Mouse (Mus musculus): ENCODE data around the gene Hnrnph3. TPM values are rescaled to one million over a fixed set of nuclear protein-coding genes. Genes with fewer than 3 reads are reported as not detected.
A peak's percentile ranks its signal among the peaks of the same experiment; 100 is the strongest.
"Not testable (repeated sequence)": the region's sequence is repeated elsewhere in the genome, so short reads cannot be mapped to it uniquely, and the experiment has no call there.

Hnrnph3 gene
- total RNA-seq (2021), result 10 to 100 TPM; 21.6 to 25.4 TPM
- long read RNA-seq, experiment 1, transcript Hnrnph3-202 (10 exons, 2,168 nt), result major isoform, 5 of 19 reads
- long read RNA-seq, experiment 1, partial matches to known transcripts, result 2 of 19 reads
- long read RNA-seq, experiment 1, other reads (novel, unspliced or antisense), result 7 of 19 reads
- long read RNA-seq, experiment 2, transcript Hnrnph3-202 (10 exons, 2,168 nt), result major isoform, 7 of 30 reads
- long read RNA-seq, experiment 2, partial matches to known transcripts, result 4 of 30 reads
- long read RNA-seq, experiment 2, other reads (novel, unspliced or antisense), result 13 of 30 reads

GRCm38 (mm10) chr10:63023749-63024579, at the start of gene Hnrnph3, which contains the start of gene Pbld2:
Gene Hnrnph3 (minus strand): TSS chr10:63024217.
Gene Pbld2 (plus strand): TSS chr10:63024315.
- no peak for TF ChIP-seq CTCF (IDR thresholded peaks at IDR 0.05)
- intact Hi-C loops (cut with DNase I), result loop anchor here (2.0 to 10.0 kb wide), 6 partner anchors 41 to 537 kb away; partner anchors contain the start of genes Ccar1, Herc4, Rufy2 and Vps26a
- Histone ChIP-seq H3K4me3 (peak within 1 kb of the TSS; percentile 74), H3K27ac (peak within 1 kb of the TSS; percentile 100)
- DNase-seq, result peak; percentile 99

DNA sequence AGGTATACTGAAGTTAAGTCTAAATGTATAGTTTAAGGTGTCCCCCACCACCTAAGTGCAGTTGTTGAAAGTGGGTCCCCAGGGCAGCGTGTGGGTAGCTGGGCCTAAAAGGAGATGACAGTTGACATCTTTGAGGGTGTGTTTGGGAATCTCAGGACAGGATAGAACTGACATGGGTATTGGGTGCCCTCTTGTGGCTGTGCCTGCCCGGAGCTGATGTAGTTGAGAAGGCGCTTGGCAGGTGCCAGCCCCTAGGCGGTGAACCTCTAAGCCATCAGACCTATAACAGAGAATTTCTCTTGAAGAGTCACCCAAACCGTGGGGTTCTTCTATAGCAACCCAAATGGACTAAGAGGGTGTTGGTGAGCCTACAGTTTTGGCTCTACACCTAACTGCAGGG, 42.0 kb upstream of the Hnrnph3 start:
- no peak overlapping the region for H3K27ac ChIP-seq
- intact Hi-C loops (cut with DNase I), result loop anchor here (2.0 kb wide), 1 partner anchor 41 kb away; the partner anchor contains the start of genes Hnrnph3 and Pbld2
- H3K4me3 ChIP-seq, result no peak overlapping the region
- peak; percentile 87 for DNase-seq
- peak; percentile 94; the same call in 1 of the 2 replicates for TF ChIP-seq CTCF (IDR thresholded peaks at IDR 0.05)

DNA sequence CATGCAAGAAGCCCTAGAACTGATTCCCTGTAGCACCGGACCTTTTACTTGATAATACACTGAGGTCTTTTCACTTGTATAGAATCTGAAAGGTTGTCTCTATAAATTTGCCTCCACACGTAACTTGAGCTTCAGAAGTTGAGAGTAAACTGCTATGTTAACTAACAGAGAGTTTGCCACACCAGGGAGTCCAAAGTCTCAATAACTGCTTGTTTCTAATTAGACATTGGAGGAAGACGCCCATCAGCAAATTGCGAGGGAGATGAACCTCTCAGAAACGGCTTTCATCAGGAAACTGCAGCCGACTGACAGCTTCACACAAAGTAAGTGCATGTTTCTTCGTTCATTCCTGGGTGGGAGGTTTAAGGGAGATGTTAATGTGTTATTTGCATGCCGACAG, 41.5 kb upstream of the Hnrnph3 start:
- intact Hi-C loops (cut with DNase I), result loop anchor here (2.0 kb wide), 1 partner anchor 41 kb away; the partner anchor contains the start of genes Hnrnph3 and Pbld2
- no peak overlapping the region for H3K27ac ChIP-seq
- TF ChIP-seq CTCF (IDR thresholded peaks at IDR 0.05), result no peak
- no peak overlapping the region for H3K4me3 ChIP-seq
- DNase-seq, result no peak

GRCm38 (mm10) chr10:63064516-63064915, 40.5 kb upstream of the Hnrnph3 start:
- no peak for TF ChIP-seq CTCF (IDR thresholded peaks at IDR 0.05)
- no peak overlapping the region for H3K27ac ChIP-seq
- H3K4me3 ChIP-seq, result no peak overlapping the region
- DNase-seq, result no peak
- intact Hi-C loops (cut with DNase I), result loop anchor here (2.0 kb wide), 1 partner anchor 40 kb away; the partner anchor contains the start of genes Hnrnph3 and Pbld2

DNA sequence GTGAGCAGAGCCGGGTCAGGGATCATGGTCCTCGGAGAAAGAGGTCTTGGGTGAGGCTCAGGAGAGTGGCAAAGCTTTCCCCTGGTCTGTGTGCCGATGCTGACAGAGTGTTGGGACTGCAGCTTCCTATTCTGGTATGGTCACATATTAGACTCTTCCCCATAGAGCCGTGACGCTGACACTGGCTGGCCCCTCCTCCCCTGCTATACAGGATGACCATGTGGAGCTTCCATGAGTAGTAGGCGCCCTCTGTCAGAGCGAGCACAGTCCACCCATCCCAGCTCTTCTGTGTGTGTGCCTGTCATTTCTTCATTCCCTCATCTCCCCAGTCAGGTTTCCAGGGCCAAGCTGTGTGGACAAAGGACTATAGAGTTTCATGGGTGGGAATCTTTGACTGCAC, 39.3 kb upstream of the Hnrnph3 start:
- no peak for DNase-seq
- no peak for TF ChIP-seq CTCF (IDR thresholded peaks at IDR 0.05)
- intact Hi-C loops (cut with DNase I), result no loop called here

DNA sequence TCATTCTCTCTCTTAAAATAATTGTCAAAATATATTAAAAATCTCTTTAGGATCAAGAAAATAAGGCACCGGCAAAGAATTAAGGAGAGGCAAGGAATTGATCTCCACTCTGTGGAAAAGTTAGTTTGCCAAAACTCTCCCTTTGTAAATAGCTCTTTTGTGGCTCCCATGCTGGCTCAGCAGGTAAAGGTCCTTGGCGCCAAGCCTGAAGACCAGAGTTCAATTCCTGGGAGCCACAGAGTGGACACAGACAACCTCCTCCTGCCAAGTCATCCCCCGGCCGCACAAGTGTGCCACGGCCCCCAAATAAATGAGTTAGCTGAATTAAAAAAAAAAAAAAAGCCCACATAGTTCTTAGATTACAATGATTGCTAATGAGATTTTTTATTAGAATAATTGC, 38.7 kb upstream of the Hnrnph3 start:
- intact Hi-C loops (cut with DNase I), result no loop called here

More for the DNA sequence above, 39.3 kb upstream of the Hnrnph3 start:
- Histone ChIP-seq H3K27ac (no peak overlapping the region), H3K4me3 (no peak overlapping the region)

GRCm38 (mm10) chr10:63061266-63061665, 37.2 kb upstream of the Hnrnph3 start:
- intact Hi-C loops (cut with DNase I), result no loop called here

More for the DNA sequence above, 38.7 kb upstream of the Hnrnph3 start:
- no peak for TF ChIP-seq CTCF (IDR thresholded peaks at IDR 0.05)
- H3K4me3 ChIP-seq, result no peak overlapping the region
- DNase-seq, result no peak
- no peak overlapping the region for H3K27ac ChIP-seq

DNA sequence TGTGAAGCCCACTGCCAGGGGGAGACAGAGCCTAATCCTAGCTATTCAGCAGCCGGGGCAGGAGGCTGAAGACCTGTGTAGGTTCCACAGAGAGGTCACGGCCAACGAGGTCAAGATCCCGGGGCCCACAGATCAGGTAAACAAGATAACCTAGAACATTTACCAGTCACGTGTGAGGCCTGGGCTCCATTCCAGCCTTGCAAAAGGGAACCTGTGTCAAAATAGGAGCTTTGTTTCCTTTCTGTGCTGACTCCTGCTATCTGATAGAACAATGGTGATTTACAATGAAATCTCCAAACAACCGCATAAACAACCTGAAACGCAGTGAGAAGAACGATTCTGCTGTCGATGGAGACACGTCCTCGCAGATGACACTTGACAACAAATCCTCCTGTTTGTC, 36.4 kb upstream of the Hnrnph3 start:
- intact Hi-C loops (cut with DNase I), result no loop called here

More at GRCm38 (mm10) chr10:63061266-63061665, 37.2 kb upstream of the Hnrnph3 start:
- H3K27ac ChIP-seq, result no peak overlapping the region
- no peak for DNase-seq
- no peak for TF ChIP-seq CTCF (IDR thresholded peaks at IDR 0.05)
- no peak overlapping the region for H3K4me3 ChIP-seq

DNA sequence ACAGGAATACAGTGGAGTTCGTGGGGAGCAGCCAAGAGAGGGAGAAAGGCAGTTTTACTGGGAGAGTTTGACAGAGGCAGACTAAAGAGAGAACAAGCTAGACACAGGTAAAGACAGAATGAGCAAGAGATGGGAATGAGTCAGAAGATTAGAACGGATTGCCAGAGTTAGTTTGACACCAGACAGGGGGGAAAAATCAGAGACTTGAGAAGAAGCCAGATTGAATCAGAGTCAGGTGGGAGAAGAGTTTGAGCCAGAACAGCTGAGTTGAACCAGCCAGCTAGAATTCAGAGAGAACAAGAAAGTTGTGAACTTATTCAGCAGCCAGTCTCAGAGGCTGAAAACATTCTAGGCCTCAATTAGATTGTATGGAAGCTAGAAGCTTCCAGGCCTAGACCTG, 35.8 kb upstream of the Hnrnph3 start, which contains the start of gene Pbld1:
TSS of gene Pbld1 (plus strand) at position 301 of the 400 bp plus-strand sequence.
- DNase-seq, result no peak
- no peak for TF ChIP-seq CTCF (IDR thresholded peaks at IDR 0.05)
- Histone ChIP-seq H3K4me3 (peak within 1 kb of the TSS; percentile 14), H3K27ac (peak within 1 kb of the TSS; percentile 71)
- intact Hi-C loops (cut with DNase I), result no loop called here

More for the DNA sequence above, 36.4 kb upstream of the Hnrnph3 start:
- TF ChIP-seq CTCF (IDR thresholded peaks at IDR 0.05), result no peak
- peak; percentile 31 for DNase-seq
- Histone ChIP-seq H3K27ac (peak overlapping the region; percentile 71), H3K4me3 (peak overlapping the region; percentile 14)

DNA sequence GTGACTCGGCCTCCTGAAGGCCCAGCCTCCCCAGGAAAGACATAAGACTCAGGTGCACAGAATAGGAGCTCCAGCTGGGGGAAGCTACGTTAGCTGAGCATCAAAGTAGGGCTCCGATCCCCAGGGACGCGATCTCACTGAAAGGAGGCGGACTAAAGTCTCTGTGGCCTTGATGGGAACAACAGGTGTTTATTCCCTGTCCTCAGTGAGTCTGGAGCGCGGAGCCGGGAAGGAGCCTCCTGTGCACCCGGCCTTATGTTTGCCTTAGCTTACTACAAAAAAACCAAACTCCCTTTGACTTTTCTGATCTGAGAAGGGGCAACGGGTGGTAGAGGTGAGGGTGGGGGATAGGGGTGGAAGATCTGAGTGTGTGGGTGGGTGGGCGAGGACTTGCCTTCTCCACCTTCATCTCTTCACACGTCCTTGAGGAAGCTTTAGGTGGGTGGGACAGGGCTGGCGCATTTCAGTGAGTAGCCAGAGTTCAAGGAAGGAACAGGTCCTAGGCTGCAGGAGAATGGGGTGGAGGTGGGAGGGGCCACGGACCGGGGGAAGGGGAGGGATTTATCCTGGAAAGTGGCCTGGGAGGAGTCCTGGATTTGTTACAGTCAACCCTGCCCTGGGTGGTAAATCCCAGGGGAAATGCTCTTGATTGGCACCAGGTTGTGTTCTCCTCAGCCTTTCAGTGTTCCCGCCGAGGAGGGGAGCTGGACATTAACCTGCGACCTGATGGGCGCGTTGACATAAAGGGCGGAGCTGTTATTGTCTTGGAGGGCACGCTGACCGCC, 33.1 kb upstream of the Hnrnph3 start:
- TF ChIP-seq CTCF (IDR thresholded peaks at IDR 0.05), result no peak
- peak overlapping the region; percentile 68 for H3K27ac ChIP-seq
- H3K4me3 ChIP-seq, result peak overlapping the region; percentile 43
- DNase-seq, result peak; percentile 48
- intact Hi-C loops (cut with DNase I), result no loop called here

DNA sequence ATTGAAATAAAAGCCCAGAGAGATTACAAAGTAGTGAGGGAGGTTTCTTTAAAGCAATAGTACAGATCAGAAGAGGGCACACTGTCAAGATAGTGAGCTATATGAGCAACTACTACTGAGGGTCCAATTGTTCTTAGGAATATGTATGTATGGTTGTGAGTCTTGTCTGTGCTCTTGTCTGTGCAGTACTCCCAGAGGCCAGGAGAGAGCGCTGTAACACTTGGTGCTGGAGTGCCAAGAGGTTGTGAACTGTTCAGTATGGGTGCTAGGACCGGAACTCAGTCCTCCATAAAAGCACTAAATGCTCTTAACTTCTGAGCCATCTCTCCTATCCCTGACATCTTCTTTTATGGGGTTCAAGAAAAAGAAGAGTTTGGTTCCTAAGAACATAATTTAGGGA, 30.6 kb upstream of the Hnrnph3 start:
- peak; percentile 17; the same call in 1 of the 2 replicates for TF ChIP-seq CTCF (IDR thresholded peaks at IDR 0.05)
- DNase-seq, result no peak
- no peak overlapping the region for H3K27ac ChIP-seq
- H3K4me3 ChIP-seq, result no peak overlapping the region
- intact Hi-C loops (cut with DNase I), result no loop called here

- DNase-seq; intact Hi-C loops (cut with DNase I); H3K4me3 ChIP-seq; H3K27ac ChIP-seq: not testable (repeated sequence)
Observed at GRCm38 (mm10) chr10:63054071-63054470, 30.1 kb upstream of the Hnrnph3 start.
